Mouse (Mus musculus): ENCODE measurements around the gene Usf2. TPM values are rescaled to one million over a fixed set of nuclear protein-coding genes. Genes with fewer than 3 reads are reported as not detected.

Gene Usf2
- polyA plus RNA-seq, 1 experiment from 2014 or later = 18.3 TPM

GRCm38 (mm10) chr7:30981703-30982102 is 25.1 kb upstream of the Usf2 start:
- Histone ChIP-seq H3K4me1 (ENCODE audit: control insufficient read depth, insufficient read depth, low read length) (no peaks in the 10 kb centered on the region), H3K4me3 (ENCODE audit: low read depth, low read length) (no peak overlapping the region), H3K9me3 (ENCODE audit: control insufficient read depth, low read length) (no peaks in the 10 kb centered on the region), H3K9ac (ENCODE audit: low read depth, low read length) (no peak overlapping the region), H3K36me3 (ENCODE audit: control insufficient read depth, insufficient read depth, low read length) (no peaks in the 10 kb centered on the region), H3K27ac (replicated peaks; ENCODE audit: low read depth, low read length) (no peak overlapping the region), H3K4me2 (ENCODE audit: low read depth, low read length) (no peak overlapping the region), H3K27me3 (replicated peaks; ENCODE audit: control insufficient read depth, insufficient read depth, low read length) (no peaks in the 10 kb centered on the region)
- 90% methylated on average over 4 of the region's 4 CpGs for WGBS
- DNase-seq (ENCODE audit: low spot score) (no peak), ATAC-seq (ENCODE audit: low read depth) (no peak)

GRCm38 (mm10) chr7:30973501-30974289 is 17.1 kb upstream of the Usf2 start, which contains the start of gene Fam187b:
TSS of gene Fam187b (plus strand) at chr7:30973790.
- no peaks in the 10 kb centered on the region for H3K9me3 ChIP-seq (ENCODE audit: control insufficient read depth, low read length)
- peak within 1 kb of the TSS; percentile 58 for H3K9ac ChIP-seq (ENCODE audit: low read depth, low read length)
- WGBS = under 1% methylated on average over 27 of the region's 37 CpGs
- H3K4me3 ChIP-seq (ENCODE audit: low read depth, low read length) = peak within 1 kb of the TSS; percentile 44
- peak; percentile 91 for DNase-seq (ENCODE audit: low spot score)
- H3K4me2 ChIP-seq (ENCODE audit: low read depth, low read length) = peak within 1 kb of the TSS; percentile 56
- peaks cover 30% of the 10 kb centered on the region for H3K27me3 ChIP-seq (replicated peaks; ENCODE audit: control insufficient read depth, insufficient read depth, low read length)
- H3K4me1 ChIP-seq (ENCODE audit: control insufficient read depth, insufficient read depth, low read length) = 0 out of 2 replicates have a peak, but pooled peaks cover 7% of the 10 kb centered on the region
- H3K27ac ChIP-seq (replicated peaks; ENCODE audit: low read depth, low read length) = peak within 1 kb of the TSS; percentile 25; the same call in 1 of the 2 replicates
- H3K36me3 ChIP-seq (ENCODE audit: control insufficient read depth, insufficient read depth, low read length) = no peaks in the 10 kb centered on the region
- peak; percentile 95 for ATAC-seq (ENCODE audit: low read depth)

- DNase-seq (ENCODE audit: low spot score) (no peak), ATAC-seq (ENCODE audit: low read depth) (peak; percentile 80; the same call in 1 of the 2 replicates)
- H3K4me1 ChIP-seq (ENCODE audit: control insufficient read depth, insufficient read depth, low read length) = 0 out of 2 replicates have a peak, but pooled peaks cover 7% of the 10 kb centered on the region
- peaks cover 30% of the 10 kb centered on the region for H3K27me3 ChIP-seq (replicated peaks; ENCODE audit: control insufficient read depth, insufficient read depth, low read length)
- peak within 1 kb of the TSS; percentile 25; the same call in 1 of the 2 replicates for H3K27ac ChIP-seq (replicated peaks; ENCODE audit: low read depth, low read length)
- no peaks in the 10 kb centered on the region for H3K36me3 ChIP-seq (ENCODE audit: control insufficient read depth, insufficient read depth, low read length)
- H3K9ac ChIP-seq (ENCODE audit: low read depth, low read length) = peak within 1 kb of the TSS; percentile 58
- 0% methylated on average over 13 of the region's 19 CpGs for WGBS
- peak within 1 kb of the TSS; percentile 56 for H3K4me2 ChIP-seq (ENCODE audit: low read depth, low read length)
- H3K9me3 ChIP-seq (ENCODE audit: control insufficient read depth, low read length) = no peaks in the 10 kb centered on the region
- H3K4me3 ChIP-seq (ENCODE audit: low read depth, low read length) = peak within 1 kb of the TSS; percentile 44
These were observed 16.6 kb upstream of the Usf2 start, which contains the start of gene Lsr for GRCm38 (mm10) chr7:30973251-30973500. TSS of gene Lsr (minus strand) at chr7:30973464.

GRCm38 (mm10) chr7:30972426-30973250 is 16.0 kb upstream of the Usf2 start:
- Histone ChIP-seq H3K4me1 (ENCODE audit: control insufficient read depth, insufficient read depth, low read length) (0 out of 2 replicates have a peak, but pooled peaks cover 7% of the 10 kb centered on the region), H3K36me3 (ENCODE audit: control insufficient read depth, insufficient read depth, low read length) (no peaks in the 10 kb centered on the region), H3K9ac (ENCODE audit: low read depth, low read length) (peak overlapping the region; percentile 58), H3K27ac (replicated peaks; ENCODE audit: low read depth, low read length) (no peak overlapping the region), H3K27me3 (replicated peaks; ENCODE audit: control insufficient read depth, insufficient read depth, low read length) (peaks cover 30% of the 10 kb centered on the region), H3K4me3 (ENCODE audit: low read depth, low read length) (peak overlapping the region; percentile 44), H3K9me3 (ENCODE audit: control insufficient read depth, low read length) (no peaks in the 10 kb centered on the region), H3K4me2 (ENCODE audit: low read depth, low read length) (peak overlapping the region; percentile 56)
- ATAC-seq (ENCODE audit: low read depth) = peak; percentile 41
- WGBS = 5% methylated on average over 40 of the region's 41 CpGs
- no peak for DNase-seq (ENCODE audit: low spot score)

GRCm38 (mm10) chr7:30971901-30972300 is 15.3 kb upstream of the Usf2 start:
- no peak for ATAC-seq (ENCODE audit: low read depth)
- Histone ChIP-seq H3K4me2 (ENCODE audit: low read depth, low read length) (peak overlapping the region; percentile 56; the same call in 1 of the 2 replicates), H3K27me3 (replicated peaks; ENCODE audit: control insufficient read depth, insufficient read depth, low read length) (peaks cover 30% of the 10 kb centered on the region)

GRCm38 (mm10) chr7:30969174-30969573 is 12.6 kb upstream of the Usf2 start:
- no peak overlapping the region for H3K4me3 ChIP-seq (ENCODE audit: low read depth, low read length)
- DNase-seq (ENCODE audit: low spot score) (no peak), ATAC-seq (ENCODE audit: low read depth) (no peak)
- WGBS = 74% methylated on average over 4 of the region's 4 CpGs
- H3K4me2 ChIP-seq (ENCODE audit: low read depth, low read length) = no peak overlapping the region
- H3K36me3 ChIP-seq (ENCODE audit: control insufficient read depth, insufficient read depth, low read length) = no peaks in the 10 kb centered on the region
- H3K9ac ChIP-seq (ENCODE audit: low read depth, low read length) = no peak overlapping the region
- H3K4me1 ChIP-seq (ENCODE audit: control insufficient read depth, insufficient read depth, low read length) = 0 out of 2 replicates have a peak, but pooled peaks cover 7% of the 10 kb centered on the region
- H3K27ac ChIP-seq (replicated peaks; ENCODE audit: low read depth, low read length) = no peak overlapping the region
- H3K27me3 ChIP-seq (replicated peaks; ENCODE audit: control insufficient read depth, insufficient read depth, low read length) = peaks cover 27% of the 10 kb centered on the region
- H3K9me3 ChIP-seq (ENCODE audit: control insufficient read depth, low read length) = no peaks in the 10 kb centered on the region

More at GRCm38 (mm10) chr7:30971901-30972300, 15.3 kb upstream of the Usf2 start:
- Histone ChIP-seq H3K36me3 (ENCODE audit: control insufficient read depth, insufficient read depth, low read length) (no peaks in the 10 kb centered on the region), H3K9me3 (ENCODE audit: control insufficient read depth, low read length) (no peaks in the 10 kb centered on the region), H3K4me1 (ENCODE audit: control insufficient read depth, insufficient read depth, low read length) (0 out of 2 replicates have a peak, but pooled peaks cover 7% of the 10 kb centered on the region), H3K27ac (replicated peaks; ENCODE audit: low read depth, low read length) (no peak overlapping the region), H3K4me3 (ENCODE audit: low read depth, low read length) (peak overlapping the region; percentile 44), H3K9ac (ENCODE audit: low read depth, low read length) (no peak overlapping the region)
- no peak for DNase-seq (ENCODE audit: low spot score)
- WGBS = 88% methylated on average over 15 of the region's 15 CpGs

- 0 out of 2 replicates have a peak, but pooled peaks cover 5% of the 10 kb centered on the region for H3K4me1 ChIP-seq (ENCODE audit: control insufficient read depth, insufficient read depth, low read length)
- no peak overlapping the region for H3K27ac ChIP-seq (replicated peaks; ENCODE audit: low read depth, low read length)
- H3K9ac ChIP-seq (ENCODE audit: low read depth, low read length) = no peak overlapping the region
- WGBS = 94% methylated on average over 8 of the region's 8 CpGs
- no peaks in the 10 kb centered on the region for H3K9me3 ChIP-seq (ENCODE audit: control insufficient read depth, low read length)
- no peak overlapping the region for H3K4me3 ChIP-seq (ENCODE audit: low read depth, low read length)
- H3K4me2 ChIP-seq (ENCODE audit: low read depth, low read length) = no peak overlapping the region
- ATAC-seq (ENCODE audit: low read depth) = no peak
- H3K27me3 ChIP-seq (replicated peaks; ENCODE audit: control insufficient read depth, insufficient read depth, low read length) = peaks cover 22% of the 10 kb centered on the region
- no peak for DNase-seq (ENCODE audit: low spot score)
- no peaks in the 10 kb centered on the region for H3K36me3 ChIP-seq (ENCODE audit: control insufficient read depth, insufficient read depth, low read length)
These were observed 12.0 kb upstream of the Usf2 start for GRCm38 (mm10) chr7:30968611-30969010.

- DNase-seq (ENCODE audit: low spot score) (no peak), ATAC-seq (ENCODE audit: low read depth) (no peak)
- Histone ChIP-seq H3K36me3 (ENCODE audit: control insufficient read depth, insufficient read depth, low read length) (no peaks in the 10 kb centered on the region), H3K27ac (replicated peaks; ENCODE audit: low read depth, low read length) (no peak overlapping the region), H3K9ac (ENCODE audit: low read depth, low read length) (no peak overlapping the region), H3K27me3 (replicated peaks; ENCODE audit: control insufficient read depth, insufficient read depth, low read length) (0 out of 2 replicates have a peak, but pooled peaks cover 3% of the 10 kb centered on the region), H3K4me3 (ENCODE audit: low read depth, low read length) (no peak overlapping the region), H3K4me2 (ENCODE audit: low read depth, low read length) (no peak overlapping the region), H3K4me1 (ENCODE audit: control insufficient read depth, insufficient read depth, low read length) (no peaks in the 10 kb centered on the region), H3K9me3 (ENCODE audit: control insufficient read depth, low read length) (no peaks in the 10 kb centered on the region)
- WGBS = 70% methylated on average over 3 of the region's 3 CpGs
These were observed 10.1 kb upstream of the Usf2 start for GRCm38 (mm10) chr7:30966657-30967056.

Measured in embryonic facial prominence, embryonic 14.5 days (tissue).